Mouse (Mus musculus) right cerebral cortex, postnatal 25 days (tissue): ENCODE results near the gene Chrna9.

ENCODE experiments used
- DNase-seq: peaks from one replicate; pipeline ENCODE4 v3.0.0; 2022

Gene Chrna9

GRCm38 (mm10) chr5:65934783-65935182 is at the start of gene Chrna9:
Gene Chrna9, plus strand, starts transcription at chr5:65934921.
- no peak for DNase-seq

GRCm38 (mm10) chr5:65885699-65886443 is 48.9 kb upstream of the Chrna9 start:
- no peak for DNase-seq

GRCm38 (mm10) chr5:65888102-65888501 is 46.6 kb upstream of the Chrna9 start:
- DNase-seq: no peak

- no peak for DNase-seq
These were observed 45.7 kb upstream of the Chrna9 start for GRCm38 (mm10) chr5:65888998-65889397.

GRCm38 (mm10) chr5:65891251-65891826 is 43.4 kb upstream of the Chrna9 start:
- DNase-seq: no peak

GRCm38 (mm10) chr5:65895121-65895692 is 39.5 kb upstream of the Chrna9 start:
- DNase-seq: no peak

GRCm38 (mm10) chr5:65895764-65896163 is 39.0 kb upstream of the Chrna9 start:
- no peak for DNase-seq

- DNase-seq: no peak
These were observed 37.0 kb upstream of the Chrna9 start for GRCm38 (mm10) chr5:65897731-65898130.

- DNase-seq: no peak
These were observed 36.0 kb upstream of the Chrna9 start for GRCm38 (mm10) chr5:65898683-65899082.

- no peak for DNase-seq
These were observed 34.6 kb upstream of the Chrna9 start for GRCm38 (mm10) chr5:65900113-65900512.

GRCm38 (mm10) chr5:65900862-65901265 is 33.9 kb upstream of the Chrna9 start:
- DNase-seq: no peak

- DNase-seq: no peak
These were observed 32.8 kb upstream of the Chrna9 start for GRCm38 (mm10) chr5:65901868-65902418.

- DNase-seq: no peak
These were observed 31.9 kb upstream of the Chrna9 start for GRCm38 (mm10) chr5:65902811-65903210.

GRCm38 (mm10) chr5:65904476-65904875 is 30.2 kb upstream of the Chrna9 start:
- no peak for DNase-seq

GRCm38 (mm10) chr5:65908751-65909150 is 26.0 kb upstream of the Chrna9 start:
- no peak for DNase-seq

- no peak for DNase-seq
These were observed 25.4 kb upstream of the Chrna9 start for GRCm38 (mm10) chr5:65909321-65909720.

- DNase-seq: no peak
These were observed 24.3 kb upstream of the Chrna9 start for GRCm38 (mm10) chr5:65910398-65910797.

- no peak for DNase-seq
These were observed 23.0 kb upstream of the Chrna9 start for GRCm38 (mm10) chr5:65911676-65912075.

- no peak for DNase-seq
These were observed 22.5 kb upstream of the Chrna9 start for GRCm38 (mm10) chr5:65912201-65912600.

- no peak for DNase-seq
These were observed 21.6 kb upstream of the Chrna9 start for GRCm38 (mm10) chr5:65913126-65913525.

- no peak for DNase-seq
These were observed 20.4 kb upstream of the Chrna9 start for GRCm38 (mm10) chr5:65914342-65914741.

- DNase-seq: no peak
These were observed 17.8 kb upstream of the Chrna9 start for GRCm38 (mm10) chr5:65916930-65917329.

GRCm38 (mm10) chr5:65918601-65919000 is 16.1 kb upstream of the Chrna9 start:
- DNase-seq: no peak

- no peak for DNase-seq
These were observed 15.4 kb upstream of the Chrna9 start for GRCm38 (mm10) chr5:65919326-65919725.
